Mouse (Mus musculus): ENCODE measurements at regions not wholly inside any gene's neighbourhood (a gene's known extent, or its start where the extent isn't known, plus 50 kb on each side); places are given as distances from the start of the nearest gene placed in this dataset.

- Histone ChIP-seq H3K9me3 (replicated peaks; ENCODE audit: control insufficient read depth, low read length, poor library complexity, severe bottlenecking) (no peaks in the 10 kb centered on the region), H3K27ac (ENCODE audit: low read length) (no peak overlapping the region), H3K4me1 (ENCODE audit: control insufficient read depth, insufficient read depth, low read length) (no peaks in the 10 kb centered on the region), H3K4me2 (ENCODE audit: low read length) (no peak overlapping the region), H3K27me3 (ENCODE audit: control insufficient read depth, insufficient read depth, low read depth, low read length) (no peaks in the 10 kb centered on the region), H3K36me3 (ENCODE audit: control insufficient read depth, insufficient read depth, low read length) (no peaks in the 10 kb centered on the region), H3K4me3 (ENCODE audit: low read depth, low read length) (no peak overlapping the region), H3K9ac (ENCODE audit: low read depth, low read length) (no peak overlapping the region)
- no peak for ATAC-seq
- 67% methylated on average over 2 of the region's 2 CpGs for WGBS
These were observed 98.5 kb upstream of the Tmc3 start for GRCm38 (mm10) chr7:83486156-83486750.

- no peak overlapping the region for H3K27ac ChIP-seq (ENCODE audit: low read length)
- no peaks in the 10 kb centered on the region for H3K9me3 ChIP-seq (replicated peaks; ENCODE audit: control insufficient read depth, low read length, poor library complexity, severe bottlenecking)
- no peak overlapping the region for H3K9ac ChIP-seq (ENCODE audit: low read depth, low read length)
- no peaks in the 10 kb centered on the region for H3K4me1 ChIP-seq (ENCODE audit: control insufficient read depth, insufficient read depth, low read length)
- 68% methylated on average over 1 of the region's 1 CpGs for WGBS
- no peaks in the 10 kb centered on the region for H3K27me3 ChIP-seq (ENCODE audit: control insufficient read depth, insufficient read depth, low read depth, low read length)
- H3K36me3 ChIP-seq (ENCODE audit: control insufficient read depth, insufficient read depth, low read length): no peaks in the 10 kb centered on the region
- H3K4me2 ChIP-seq (ENCODE audit: low read length): no peak overlapping the region
- H3K4me3 ChIP-seq (ENCODE audit: low read depth, low read length): no peak overlapping the region
- peak; percentile 54; the same call in 1 of the 2 replicates for ATAC-seq
These were observed 94.9 kb upstream of the Tmc3 start for GRCm38 (mm10) chr7:83489790-83490189.

- no peak for ATAC-seq
- H3K27me3 ChIP-seq (ENCODE audit: control insufficient read depth, insufficient read depth, low read depth, low read length): no peaks in the 10 kb centered on the region
- whole genome bisulfite sequencing: 77% methylated on average over 2 of the region's 2 CpGs
- H3K4me2 ChIP-seq (ENCODE audit: low read length): no peak overlapping the region
- H3K4me3 ChIP-seq (ENCODE audit: low read depth, low read length): no peak overlapping the region
- no peaks in the 10 kb centered on the region for H3K9me3 ChIP-seq (replicated peaks; ENCODE audit: control insufficient read depth, low read length, poor library complexity, severe bottlenecking)
- no peaks in the 10 kb centered on the region for H3K36me3 ChIP-seq (ENCODE audit: control insufficient read depth, insufficient read depth, low read length)
- H3K4me1 ChIP-seq (ENCODE audit: control insufficient read depth, insufficient read depth, low read length): no peaks in the 10 kb centered on the region
- H3K9ac ChIP-seq (ENCODE audit: low read depth, low read length): no peak overlapping the region
- no peak overlapping the region for H3K27ac ChIP-seq (ENCODE audit: low read length)
These were observed 79.6 kb upstream of the Tmc3 start for GRCm38 (mm10) chr7:83504996-83505645.

- no peaks in the 10 kb centered on the region for H3K4me1 ChIP-seq (ENCODE audit: control insufficient read depth, insufficient read depth, low read length)
- WGBS: 90% methylated on average over 4 of the region's 4 CpGs
- no peaks in the 10 kb centered on the region for H3K27me3 ChIP-seq (ENCODE audit: control insufficient read depth, insufficient read depth, low read depth, low read length)
- ATAC-seq: no peak
- H3K4me2 ChIP-seq (ENCODE audit: low read length): no peak overlapping the region
- no peak overlapping the region for H3K9ac ChIP-seq (ENCODE audit: low read depth, low read length)
- H3K27ac ChIP-seq (ENCODE audit: low read length): no peak overlapping the region
- H3K4me3 ChIP-seq (ENCODE audit: low read depth, low read length): no peak overlapping the region
- no peaks in the 10 kb centered on the region for H3K9me3 ChIP-seq (replicated peaks; ENCODE audit: control insufficient read depth, low read length, poor library complexity, severe bottlenecking)
- H3K36me3 ChIP-seq (ENCODE audit: control insufficient read depth, insufficient read depth, low read length): no peaks in the 10 kb centered on the region
These were observed 68.4 kb upstream of the Tmc3 start for GRCm38 (mm10) chr7:83516295-83516694.

GRCm38 (mm10) chr7:83521511-83521910, 63.2 kb upstream of the Tmc3 start:
- H3K36me3 ChIP-seq (ENCODE audit: control insufficient read depth, insufficient read depth, low read length): no peaks in the 10 kb centered on the region
- H3K4me1 ChIP-seq (ENCODE audit: control insufficient read depth, insufficient read depth, low read length): no peaks in the 10 kb centered on the region
- no peak overlapping the region for H3K4me3 ChIP-seq (ENCODE audit: low read depth, low read length)
- WGBS: 64% methylated on average over 7 of the region's 7 CpGs
- H3K4me2 ChIP-seq (ENCODE audit: low read length): no peak overlapping the region
- no peak overlapping the region for H3K27ac ChIP-seq (ENCODE audit: low read length)
- H3K9ac ChIP-seq (ENCODE audit: low read depth, low read length): no peak overlapping the region
- no peaks in the 10 kb centered on the region for H3K9me3 ChIP-seq (replicated peaks; ENCODE audit: control insufficient read depth, low read length, poor library complexity, severe bottlenecking)
- ATAC-seq: no peak
- no peaks in the 10 kb centered on the region for H3K27me3 ChIP-seq (ENCODE audit: control insufficient read depth, insufficient read depth, low read depth, low read length)
